Mouse (Mus musculus) liver, embryonic 14.5 days (tissue): ENCODE results near the gene Ppfibp1.

Experiments
- CTCF ChIP-seq: IDR thresholded peaks from 2 replicates; pipeline ENCODE4 v1.5.1; 2016; ENCODE audit warnings: antibody characterized with exemption, low read depth, control low read depth
- EP300 ChIP-seq: IDR thresholded peaks from 2 replicates; pipeline ENCODE4 v1.6.1; 2016; ENCODE audit warnings: antibody characterized with exemption, low read depth

GRCm38 (mm10) chr6:147023133-147023395 lies 134.8 kb downstream of the Ppfibp1 start:
- no peak for TF ChIP-seq CTCF
- no peak for TF ChIP-seq EP300
